Mouse (Mus musculus): ENCODE data around the gene Hist1h3c.

The Hist1h3c gene

DNA sequence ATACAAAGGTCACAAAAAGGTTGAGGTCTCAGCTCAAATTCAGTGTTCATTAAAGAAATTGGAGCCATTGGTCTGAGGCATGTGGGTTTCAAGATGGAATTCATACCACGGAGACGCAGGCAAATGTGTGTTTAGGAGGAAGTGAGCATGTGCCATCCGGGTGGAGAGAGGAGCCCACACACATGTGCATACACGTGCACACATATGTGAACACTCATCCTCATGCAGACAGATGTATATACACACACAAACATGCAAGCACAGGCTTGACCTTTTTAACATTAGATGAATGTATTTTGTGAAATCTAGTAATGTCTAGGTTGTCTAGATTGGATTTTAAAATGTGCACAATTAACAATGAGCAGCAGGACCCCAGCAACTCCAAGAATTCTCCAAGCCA is 43.2 kb downstream of the Hist1h3c start:
- no peak for DNase-seq

DNA sequence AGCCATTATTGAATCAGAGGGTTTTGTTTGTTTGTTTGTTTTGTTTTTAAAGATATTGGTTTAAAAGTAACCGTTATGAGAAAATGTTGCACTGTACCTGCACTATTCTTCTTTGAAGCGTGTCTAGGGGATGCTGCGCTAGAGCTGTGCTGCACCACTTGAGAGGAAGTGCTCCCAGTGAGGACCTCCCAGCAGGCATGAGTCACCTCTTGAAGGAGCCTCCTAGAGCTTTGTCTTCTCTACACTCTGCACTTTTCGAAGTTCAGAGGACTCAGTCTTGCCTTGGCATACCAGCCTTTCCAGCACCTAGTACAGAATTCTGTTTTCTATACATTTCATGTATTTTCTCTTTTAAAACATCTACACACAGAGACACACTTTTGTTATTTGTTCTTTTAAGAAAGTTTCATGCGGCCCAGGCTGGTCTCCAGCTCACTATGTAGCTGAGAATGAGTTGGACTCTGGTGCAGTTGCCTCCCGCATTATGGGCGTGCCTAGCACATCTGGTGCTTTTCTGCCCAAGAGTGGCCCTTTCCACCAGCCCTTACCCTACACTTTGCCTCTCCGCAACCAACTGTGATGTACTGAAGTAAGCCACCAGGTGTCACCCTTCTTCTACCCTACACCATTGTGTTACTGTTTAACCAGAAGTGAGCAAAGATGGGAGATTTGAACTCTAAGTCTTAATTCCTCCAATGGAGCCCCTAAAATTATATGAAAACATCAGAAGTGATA is 44.4 kb downstream of the Hist1h3c start:
- DNase-seq, result peak; percentile 73

DNA sequence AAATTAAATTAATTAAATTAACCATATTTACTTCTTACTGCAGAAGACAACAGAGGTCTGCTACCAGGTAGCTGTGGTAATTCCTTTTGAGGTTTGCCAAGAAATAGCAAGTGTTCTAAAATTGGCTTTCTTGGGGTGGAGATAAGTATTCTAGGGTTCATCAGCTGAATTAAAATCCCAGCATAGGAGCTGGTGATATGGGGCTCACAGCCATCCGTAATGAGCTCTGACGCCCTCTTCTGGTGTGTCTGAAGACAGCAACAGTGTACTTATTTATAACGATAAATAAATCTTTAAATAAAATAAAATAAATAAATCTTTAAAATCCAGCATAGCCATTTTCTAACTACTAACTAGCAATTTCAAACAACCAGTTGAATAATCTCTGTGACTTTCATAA is 45.6 kb downstream of the Hist1h3c start:
- DNase-seq, result no peak

GRCm38 (mm10) chr13:23698996-23699395 is 46.4 kb downstream of the Hist1h3c start:
- DNase-seq, result no peak

DNA sequence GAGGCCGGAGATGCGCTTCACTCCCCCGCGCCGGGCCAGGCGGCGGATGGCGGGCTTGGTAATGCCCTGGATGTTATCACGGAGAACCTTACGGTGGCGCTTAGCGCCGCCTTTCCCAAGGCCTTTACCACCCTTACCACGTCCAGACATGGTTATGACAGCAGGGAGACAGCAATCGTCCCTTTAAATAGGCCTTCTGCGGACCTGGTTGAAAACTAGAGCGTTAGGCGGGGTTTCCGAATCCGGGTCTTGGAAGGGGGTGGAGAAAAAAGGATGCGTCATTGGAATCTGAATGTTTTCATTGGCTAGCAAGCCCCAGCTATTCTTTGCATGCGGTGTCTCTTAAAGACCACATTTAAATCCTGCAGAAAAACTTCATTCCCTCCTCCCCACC is 47.1 kb downstream of the Hist1h3c start, which contains the start of gene Hist1h4c:
Gene Hist1h4c, minus strand, starts transcription at position 155 of the 394 bp plus-strand sequence.
- peak; percentile 97 for DNase-seq

DNA sequence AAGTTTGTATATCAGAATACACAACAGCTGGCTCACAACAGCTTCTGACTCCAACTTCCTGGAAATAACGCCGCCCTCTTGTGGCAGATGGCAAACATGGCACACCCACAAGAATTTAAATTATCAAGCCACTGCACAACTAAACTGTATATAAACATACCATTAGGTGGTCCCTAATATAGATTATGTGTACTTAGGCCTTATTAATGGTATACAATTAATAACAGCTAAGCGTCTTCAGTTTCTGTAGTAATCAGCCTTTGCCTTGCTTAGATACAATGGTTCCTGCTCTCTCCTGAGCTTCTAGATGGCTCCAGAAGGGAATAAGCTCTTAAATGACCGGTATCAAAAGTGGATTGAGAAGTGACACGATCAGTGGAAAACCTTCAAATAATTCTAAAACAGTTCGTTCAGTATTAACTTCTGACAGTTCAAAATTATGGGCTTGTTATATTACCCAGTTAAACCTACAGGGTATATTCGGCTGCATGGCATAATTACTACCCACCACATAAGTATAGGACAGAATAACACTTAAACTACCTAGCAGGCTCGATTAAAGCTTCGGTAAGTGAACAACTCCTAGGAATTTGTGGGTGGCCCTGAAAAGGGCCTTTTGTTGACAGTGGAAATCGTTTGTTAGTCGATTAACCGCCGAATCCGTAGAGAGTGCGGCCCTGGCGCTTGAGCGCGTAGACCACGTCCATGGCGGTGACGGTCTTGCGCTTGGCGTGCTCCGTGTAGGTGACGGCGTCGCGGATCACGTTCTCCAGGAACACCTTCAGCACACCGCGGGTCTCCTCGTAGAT is 47.7 kb downstream of the Hist1h3c start:
- peak; percentile 60 for DNase-seq

DNA sequence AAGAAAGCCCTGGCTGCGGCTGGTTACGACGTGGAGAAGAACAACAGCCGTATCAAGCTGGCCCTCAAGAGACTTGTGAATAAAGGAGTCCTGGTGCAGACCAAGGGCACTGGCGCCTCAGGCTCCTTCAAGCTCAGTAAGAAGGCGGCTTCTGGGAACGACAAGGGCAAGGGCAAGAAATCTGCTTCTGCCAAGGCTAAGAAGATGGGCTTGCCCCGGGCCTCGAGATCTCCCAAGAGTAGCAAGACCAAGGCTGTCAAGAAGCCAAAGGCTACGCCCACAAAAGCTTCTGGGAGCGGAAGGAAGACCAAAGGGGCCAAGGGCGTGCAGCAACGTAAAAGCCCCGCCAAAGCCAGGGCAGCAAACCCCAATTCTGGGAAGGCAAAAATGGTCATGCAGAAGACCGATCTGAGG is 49.3 kb downstream of the Hist1h3c start:
- DNase-seq, result no peak

DNA sequence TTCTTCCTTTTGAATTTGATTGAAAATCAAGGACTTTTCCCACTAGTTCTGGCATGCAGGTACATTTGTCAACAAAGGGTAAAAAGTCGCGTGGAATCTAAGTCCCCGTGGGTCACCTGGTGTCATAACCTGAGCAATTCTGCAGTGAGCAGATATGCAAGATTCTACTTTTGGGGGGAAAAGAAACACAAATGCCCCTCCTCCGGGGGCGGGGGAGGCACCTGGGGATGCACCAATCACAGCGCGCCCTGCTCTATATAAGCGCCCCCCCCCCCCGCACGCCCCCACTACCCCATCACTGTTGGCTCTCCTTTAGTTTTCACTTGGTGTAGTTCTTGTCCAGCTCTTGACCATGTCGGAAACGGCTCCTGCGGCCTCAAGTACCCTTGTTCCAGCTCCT is 49.9 kb downstream of the Hist1h3c start, which contains the start of gene Hist1h1t:
Gene Hist1h1t, plus strand, starts transcription at position 301 of the 400 bp plus-strand sequence.
- DNase-seq, result no peak

Data from right cerebral cortex, adult 18-20 months (tissue).